Mouse (Mus musculus): Measurements from ENCODE around the gene Htra3. TPM values are rescaled to one million over a fixed set of nuclear protein-coding genes. Genes with fewer than 3 reads are reported as not detected.

The Htra3 gene
- 16.9 and 18.4 TPM in 2 replicates for polyA plus RNA-seq (2015; fragmentation: Nextera tagmentation; extraction: Ambion mirVana)

GRCm38 (mm10) chr5:35679256-35680155, at the start of gene Htra3:
Gene Htra3 (minus strand): TSS chr5:35679782.
- peak; percentile 67; the same call in 1 of the 2 replicates for ATAC-seq (ENCODE audit: low FRiP score, low TSS enrichment)
- Histone ChIP-seq H3K36me3 (ENCODE audit: insufficient read depth, low read length) (no peaks in the 10 kb centered on the region), H3K27me3 (ENCODE audit: insufficient read depth, low read length) (peaks cover 27% of the 10 kb centered on the region)

GRCm38 (mm10) chr5:35728957-35729460, 49.4 kb upstream of the Htra3 start:
- no peaks in the 10 kb centered on the region for H3K27me3 ChIP-seq (ENCODE audit: insufficient read depth, low read length)
- H3K27ac ChIP-seq (ENCODE audit: low read length), result peak overlapping the region; percentile 98
- WGBS, result 32% methylated on average over 11 of the region's 11 CpGs
- H3K9me3 ChIP-seq (ENCODE audit: low read length), result no peaks in the 10 kb centered on the region
- peak; percentile 97 for ATAC-seq (ENCODE audit: low FRiP score, low TSS enrichment)
- H3K36me3 ChIP-seq (ENCODE audit: insufficient read depth, low read length), result no peaks in the 10 kb centered on the region
- H3K9ac ChIP-seq (replicated peaks; ENCODE audit: low read length), result peak overlapping the region; percentile 37
- H3K4me1 ChIP-seq (ENCODE audit: insufficient read depth, low read length), result peaks cover 52% of the 10 kb centered on the region
- peak overlapping the region; percentile 44 for H3K4me3 ChIP-seq (ENCODE audit: low read length)
- peak overlapping the region; percentile 54 for H3K4me2 ChIP-seq (replicated peaks; ENCODE audit: low read depth, low read length)

More at GRCm38 (mm10) chr5:35679256-35680155, at the start of gene Htra3:
- WGBS, result 8% methylated on average over 39 of the region's 42 CpGs
- Histone ChIP-seq H3K4me3 (ENCODE audit: low read length) (peak within 1 kb of the TSS; percentile 52), H3K9me3 (ENCODE audit: low read length) (no peaks in the 10 kb centered on the region), H3K4me1 (ENCODE audit: insufficient read depth, low read length) (peaks cover 13% of the 10 kb centered on the region), H3K27ac (ENCODE audit: low read length) (no peak within 1 kb of the TSS), H3K4me2 (replicated peaks; ENCODE audit: low read depth, low read length) (peak within 1 kb of the TSS; percentile 87), H3K9ac (replicated peaks; ENCODE audit: low read length) (peak within 1 kb of the TSS; percentile 67)

- H3K36me3 ChIP-seq (ENCODE audit: insufficient read depth, low read length), result no peaks in the 10 kb centered on the region
- no peaks in the 10 kb centered on the region for H3K9me3 ChIP-seq (ENCODE audit: low read length)
- peak overlapping the region; percentile 44 for H3K4me3 ChIP-seq (ENCODE audit: low read length)
- H3K27me3 ChIP-seq (ENCODE audit: insufficient read depth, low read length), result no peaks in the 10 kb centered on the region
- peaks cover 46% of the 10 kb centered on the region for H3K4me1 ChIP-seq (ENCODE audit: insufficient read depth, low read length)
- 69% methylated on average over 12 of the region's 12 CpGs for WGBS
- H3K27ac ChIP-seq (ENCODE audit: low read length), result peak overlapping the region; percentile 98
- no peak for ATAC-seq (ENCODE audit: low FRiP score, low TSS enrichment)
- H3K9ac ChIP-seq (replicated peaks; ENCODE audit: low read length), result peak overlapping the region; percentile 37
- H3K4me2 ChIP-seq (replicated peaks; ENCODE audit: low read depth, low read length), result peak overlapping the region; percentile 54
These were observed 48.9 kb upstream of the Htra3 start for GRCm38 (mm10) chr5:35728344-35728956.

GRCm38 (mm10) chr5:35727447-35727846, 47.9 kb upstream of the Htra3 start:
- ATAC-seq (ENCODE audit: low FRiP score, low TSS enrichment), result no peak
- Histone ChIP-seq H3K36me3 (ENCODE audit: insufficient read depth, low read length) (no peaks in the 10 kb centered on the region), H3K9me3 (ENCODE audit: low read length) (no peaks in the 10 kb centered on the region), H3K4me1 (ENCODE audit: insufficient read depth, low read length) (peaks cover 42% of the 10 kb centered on the region), H3K27me3 (ENCODE audit: insufficient read depth, low read length) (no peaks in the 10 kb centered on the region), H3K9ac (replicated peaks; ENCODE audit: low read length) (no peak overlapping the region; the same call in 1 of the 2 replicates), H3K27ac (ENCODE audit: low read length) (peak overlapping the region; percentile 98), H3K4me2 (replicated peaks; ENCODE audit: low read depth, low read length) (peak overlapping the region; percentile 54), H3K4me3 (ENCODE audit: low read length) (peak overlapping the region; percentile 44)
- WGBS, result 89% methylated on average over 5 of the region's 5 CpGs

GRCm38 (mm10) chr5:35725840-35726239, 46.3 kb upstream of the Htra3 start:
- H3K27me3 ChIP-seq (ENCODE audit: insufficient read depth, low read length), result no peaks in the 10 kb centered on the region
- H3K4me2 ChIP-seq (replicated peaks; ENCODE audit: low read depth, low read length), result no peak overlapping the region
- H3K4me3 ChIP-seq (ENCODE audit: low read length), result no peak overlapping the region
- no peaks in the 10 kb centered on the region for H3K36me3 ChIP-seq (ENCODE audit: insufficient read depth, low read length)
- no peak for ATAC-seq (ENCODE audit: low FRiP score, low TSS enrichment)
- WGBS, result 82% methylated on average over 3 of the region's 3 CpGs
- H3K9me3 ChIP-seq (ENCODE audit: low read length), result no peaks in the 10 kb centered on the region
- no peak overlapping the region for H3K9ac ChIP-seq (replicated peaks; ENCODE audit: low read length)
- peaks cover 37% of the 10 kb centered on the region for H3K4me1 ChIP-seq (ENCODE audit: insufficient read depth, low read length)
- H3K27ac ChIP-seq (ENCODE audit: low read length), result no peak overlapping the region

GRCm38 (mm10) chr5:35723900-35724299, 44.3 kb upstream of the Htra3 start:
- Histone ChIP-seq H3K36me3 (ENCODE audit: insufficient read depth, low read length) (0 out of 2 replicates have a peak, but pooled peaks cover 2% of the 10 kb centered on the region), H3K4me1 (ENCODE audit: insufficient read depth, low read length) (peaks cover 30% of the 10 kb centered on the region), H3K27ac (ENCODE audit: low read length) (no peak overlapping the region), H3K9ac (replicated peaks; ENCODE audit: low read length) (no peak overlapping the region), H3K9me3 (ENCODE audit: low read length) (no peaks in the 10 kb centered on the region), H3K4me3 (ENCODE audit: low read length) (no peak overlapping the region), H3K4me2 (replicated peaks; ENCODE audit: low read depth, low read length) (no peak overlapping the region), H3K27me3 (ENCODE audit: insufficient read depth, low read length) (no peaks in the 10 kb centered on the region)
- no peak for ATAC-seq (ENCODE audit: low FRiP score, low TSS enrichment)
- 77% methylated on average over 5 of the region's 5 CpGs for WGBS

- Histone ChIP-seq H3K9me3 (ENCODE audit: low read length) (no peaks in the 10 kb centered on the region), H3K4me1 (ENCODE audit: insufficient read depth, low read length) (peaks cover 28% of the 10 kb centered on the region), H3K9ac (replicated peaks; ENCODE audit: low read length) (no peak overlapping the region), H3K27ac (ENCODE audit: low read length) (peak overlapping the region; percentile 43; the same call in 1 of the 2 replicates), H3K27me3 (ENCODE audit: insufficient read depth, low read length) (no peaks in the 10 kb centered on the region), H3K4me2 (replicated peaks; ENCODE audit: low read depth, low read length) (no peak overlapping the region), H3K36me3 (ENCODE audit: insufficient read depth, low read length) (0 out of 2 replicates have a peak, but pooled peaks cover 2% of the 10 kb centered on the region), H3K4me3 (ENCODE audit: low read length) (no peak overlapping the region)
- whole genome bisulfite sequencing, result 43% methylated on average over 2 of the region's 2 CpGs
- ATAC-seq (ENCODE audit: low FRiP score, low TSS enrichment), result no peak
These were observed 43.1 kb upstream of the Htra3 start for GRCm38 (mm10) chr5:35722654-35723053.

GRCm38 (mm10) chr5:35721933-35722332, 42.4 kb upstream of the Htra3 start:
- no peak overlapping the region for H3K9ac ChIP-seq (replicated peaks; ENCODE audit: low read length)
- 98% methylated on average over 2 of the region's 2 CpGs for whole genome bisulfite sequencing

GRCm38 (mm10) chr5:35719880-35720279, 40.3 kb upstream of the Htra3 start:
- Histone ChIP-seq H3K27ac (ENCODE audit: low read length) (no peak overlapping the region), H3K4me3 (ENCODE audit: low read length) (no peak overlapping the region), H3K4me2 (replicated peaks; ENCODE audit: low read depth, low read length) (no peak overlapping the region), H3K36me3 (ENCODE audit: insufficient read depth, low read length) (0 out of 2 replicates have a peak, but pooled peaks cover 2% of the 10 kb centered on the region), H3K9ac (replicated peaks; ENCODE audit: low read length) (no peak overlapping the region), H3K4me1 (ENCODE audit: insufficient read depth, low read length) (peaks cover 15% of the 10 kb centered on the region), H3K9me3 (ENCODE audit: low read length) (no peaks in the 10 kb centered on the region), H3K27me3 (ENCODE audit: insufficient read depth, low read length) (no peaks in the 10 kb centered on the region)
- no peak for ATAC-seq (ENCODE audit: low FRiP score, low TSS enrichment)
- WGBS, result 82% methylated on average over 1 of the region's 1 CpGs

More at GRCm38 (mm10) chr5:35721933-35722332, 42.4 kb upstream of the Htra3 start:
- H3K36me3 ChIP-seq (ENCODE audit: insufficient read depth, low read length), result 0 out of 2 replicates have a peak, but pooled peaks cover 2% of the 10 kb centered on the region
- no peak overlapping the region for H3K4me2 ChIP-seq (replicated peaks; ENCODE audit: low read depth, low read length)
- H3K4me1 ChIP-seq (ENCODE audit: insufficient read depth, low read length), result peaks cover 22% of the 10 kb centered on the region
- no peaks in the 10 kb centered on the region for H3K9me3 ChIP-seq (ENCODE audit: low read length)
- ATAC-seq (ENCODE audit: low FRiP score, low TSS enrichment), result no peak
- no peaks in the 10 kb centered on the region for H3K27me3 ChIP-seq (ENCODE audit: insufficient read depth, low read length)
- H3K27ac ChIP-seq (ENCODE audit: low read length), result no peak overlapping the region
- no peak overlapping the region for H3K4me3 ChIP-seq (ENCODE audit: low read length)

Measured in kidney, embryonic 16.5 days (tissue).